Mouse (Mus musculus) E14TG2a.4 (cell line): ENCODE results near the gene Maml3.

Experiments used
- H3K27me3 ChIP-seq: 2 replicates; pipeline ENCODE4 v1.6.1; 2014; ENCODE audit warnings: low read length, control low read depth; ENCODE audit not compliant: insufficient read depth
- H3K36me3 ChIP-seq: 2 replicates; pipeline ENCODE4 v1.6.1; 2014; ENCODE audit warnings: low read length, control low read depth; ENCODE audit not compliant: insufficient read depth
- H3K4me1 ChIP-seq: replicated peaks from 2 replicates; pipeline ENCODE4 v1.6.1; 2014; ENCODE audit warnings: low read depth, low read length, control low read depth
- H3K4me3 ChIP-seq: replicated peaks from 2 replicates; pipeline ENCODE4 v1.5.1; 2014; ENCODE audit warnings: mild to moderate bottlenecking, low read length
- H3K9me3 ChIP-seq: 2 replicates; pipeline ENCODE4 v1.6.1; 2014; ENCODE audit warnings: low read length, control low read depth
- CTCF ChIP-seq: conservative IDR thresholded peaks from 2 replicates; pipeline ENCODE4 v1.5.1; 2014; ENCODE audit warnings: low read length
- NANOG ChIP-seq: IDR thresholded peaks from 2 replicates; pipeline ENCODE4 v1.6.1; 2014; ENCODE audit warnings: borderline replicate concordance, low read length, mixed read lengths
- POU5F1 ChIP-seq: IDR thresholded peaks from 2 replicates; pipeline ENCODE4 v1.6.1; 2014; ENCODE audit warnings: low read length, borderline replicate concordance

Maml3 gene

DNA sequence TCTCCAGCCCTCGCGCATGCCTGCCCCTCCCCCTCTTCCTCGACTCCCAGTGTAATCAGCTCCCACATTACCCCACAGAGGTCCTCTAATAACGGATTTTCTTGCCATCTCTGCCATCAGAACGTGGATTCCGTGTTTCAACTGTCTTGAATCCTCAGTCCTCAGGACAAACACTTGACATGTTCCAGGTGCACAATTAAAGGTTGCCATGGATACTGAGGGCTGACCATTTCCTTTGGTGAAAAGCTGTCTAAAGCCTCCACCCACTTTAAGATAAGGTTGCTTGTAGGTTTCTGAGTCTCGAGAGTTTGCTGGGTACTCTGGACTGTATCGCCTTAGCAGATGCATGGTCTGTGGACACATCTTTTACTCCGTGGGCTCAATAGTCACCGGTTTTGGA, 458.6 kb downstream of the Maml3 start:
- H3K4me3 ChIP-seq = no peak overlapping the region
- H3K36me3 ChIP-seq = no peaks in the 10 kb centered on the region
- peaks cover 8% of the 10 kb centered on the region; the same call in 1 of the 2 replicates for H3K9me3 ChIP-seq
- peaks cover 17% of the 10 kb centered on the region for H3K4me1 ChIP-seq
- peaks cover 6% of the 10 kb centered on the region; the same call in 1 of the 2 replicates for H3K27me3 ChIP-seq
- no peak for TF ChIP-seq NANOG
- TF ChIP-seq POU5F1 = no peak
- no peak for TF ChIP-seq CTCF

DNA sequence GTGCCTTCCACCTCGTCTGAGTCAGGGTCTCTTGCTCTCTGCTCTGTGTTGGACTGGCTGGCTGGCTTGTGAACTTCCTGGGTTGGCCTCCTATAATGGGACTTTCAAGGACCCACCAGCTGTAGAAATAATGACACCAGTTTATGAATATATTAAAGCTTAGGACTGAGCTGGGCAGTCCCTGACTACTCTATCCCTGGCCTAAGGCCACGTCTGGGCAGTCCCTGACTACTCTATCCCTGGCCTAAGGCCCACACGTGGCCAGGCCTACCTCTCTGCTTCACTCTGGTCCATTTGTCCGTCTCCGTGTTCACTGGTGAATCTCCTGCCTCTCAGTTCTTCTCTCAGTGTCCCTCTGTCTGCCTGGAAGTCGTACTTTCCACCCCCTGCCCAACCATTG, 459.4 kb downstream of the Maml3 start:
- Histone ChIP-seq H3K36me3 (no peaks in the 10 kb centered on the region), H3K27me3 (no peaks in the 10 kb centered on the region), H3K9me3 (peaks cover 8% of the 10 kb centered on the region; the same call in 1 of the 2 replicates), H3K4me1 (peaks cover 17% of the 10 kb centered on the region), H3K4me3 (no peak overlapping the region)
- TF ChIP-seq CTCF = no peak
- TF ChIP-seq NANOG = no peak

DNA sequence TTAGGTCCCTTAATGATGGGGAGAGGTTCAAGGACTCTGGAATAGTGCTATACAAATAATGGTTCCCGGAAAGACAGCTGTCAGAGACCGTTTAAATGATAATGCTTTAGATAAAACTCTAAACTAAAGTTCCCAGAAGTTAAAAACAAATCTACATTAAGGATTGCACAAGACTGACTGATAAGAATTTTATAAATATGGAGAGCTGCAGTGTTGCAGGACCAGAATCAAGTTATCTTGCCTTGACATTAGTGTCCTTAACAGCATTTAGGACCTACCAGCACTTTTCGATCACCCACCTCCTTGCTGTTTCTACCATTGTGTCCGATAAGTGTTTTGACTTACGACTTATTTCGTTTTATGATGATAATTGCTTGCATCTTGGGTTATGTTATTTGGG, 466.6 kb downstream of the Maml3 start:
- H3K4me1 ChIP-seq = peaks cover 4% of the 10 kb centered on the region
- peaks cover 7% of the 10 kb centered on the region for H3K9me3 ChIP-seq
- TF ChIP-seq CTCF (no peak), POU5F1 (no peak), NANOG (no peak)
- H3K4me3 ChIP-seq = no peak overlapping the region
- no peaks in the 10 kb centered on the region for H3K36me3 ChIP-seq
- peaks cover 5% of the 10 kb centered on the region; the same call in 1 of the 2 replicates for H3K27me3 ChIP-seq

DNA sequence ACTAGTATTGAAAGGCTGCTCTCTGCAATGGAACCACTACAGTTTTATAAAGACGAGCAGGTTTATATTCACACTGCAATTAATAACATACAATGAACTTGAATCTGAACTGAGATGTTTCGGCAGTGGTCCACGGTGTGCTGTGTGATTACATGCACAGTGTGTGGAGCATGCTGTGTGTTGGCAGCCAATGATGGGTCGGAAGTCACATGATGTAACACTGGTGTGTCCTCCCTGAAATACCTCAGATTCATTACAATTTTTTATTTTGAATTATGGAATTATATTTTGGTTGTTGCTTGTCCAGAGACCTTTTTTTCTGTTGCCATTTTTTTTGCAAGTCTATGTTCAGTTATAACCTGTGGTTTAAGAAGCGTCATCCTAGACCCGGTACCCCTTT, 467.6 kb downstream of the Maml3 start:
- Histone ChIP-seq H3K4me3 (no peak overlapping the region), H3K9me3 (peaks cover 10% of the 10 kb centered on the region), H3K27me3 (peaks cover 5% of the 10 kb centered on the region; the same call in 1 of the 2 replicates), H3K4me1 (peaks cover 4% of the 10 kb centered on the region), H3K36me3 (no peaks in the 10 kb centered on the region)
- TF ChIP-seq POU5F1 (no peak), NANOG (no peak), CTCF (no peak)

DNA sequence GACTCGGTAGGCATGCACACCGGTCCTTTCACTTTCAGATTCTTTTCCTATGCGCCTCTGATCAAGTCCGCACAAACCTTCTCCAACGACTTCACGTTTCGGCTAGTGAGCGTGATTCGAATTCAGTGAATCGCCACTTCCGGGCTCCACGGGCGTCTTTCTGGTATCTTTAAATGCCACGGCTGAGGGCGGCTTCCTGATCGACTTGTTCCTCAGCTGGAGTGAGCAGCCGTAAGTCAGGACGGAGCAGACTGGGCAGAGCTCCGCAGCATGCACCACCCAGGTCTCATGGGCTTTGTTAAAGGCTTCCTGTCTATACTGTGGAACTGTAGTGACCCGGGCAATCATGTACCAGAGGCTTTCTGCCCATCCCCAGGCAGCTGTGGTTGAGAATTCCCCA, 468.2 kb downstream of the Maml3 start:
- Histone ChIP-seq H3K4me3 (no peak overlapping the region), H3K4me1 (peaks cover 4% of the 10 kb centered on the region), H3K9me3 (peaks cover 10% of the 10 kb centered on the region), H3K27me3 (peaks cover 5% of the 10 kb centered on the region; the same call in 1 of the 2 replicates), H3K36me3 (no peaks in the 10 kb centered on the region)
- TF ChIP-seq NANOG (no peak), POU5F1 (no peak)

DNA sequence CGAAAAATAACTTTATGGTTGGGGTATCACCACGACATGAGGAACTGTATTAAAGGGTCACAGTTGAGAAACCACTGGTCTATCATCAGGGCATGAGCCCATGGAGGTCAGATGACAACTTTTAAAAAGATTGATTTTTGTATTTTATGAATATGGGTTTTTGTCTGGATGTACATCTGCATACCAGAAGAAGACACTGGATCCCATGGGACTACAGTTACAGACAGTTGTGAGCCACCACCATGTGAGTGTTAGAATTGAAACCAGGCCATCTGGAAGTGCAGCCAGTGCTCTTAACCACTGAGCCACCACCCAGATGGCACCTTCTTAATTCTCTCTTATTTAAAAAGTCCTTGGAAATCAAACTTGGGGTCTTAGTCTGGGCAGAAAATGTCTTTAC, 468.9 kb downstream of the Maml3 start:
- Histone ChIP-seq H3K36me3 (no peaks in the 10 kb centered on the region), H3K4me1 (peaks cover 4% of the 10 kb centered on the region), H3K4me3 (no peak overlapping the region), H3K9me3 (peaks cover 18% of the 10 kb centered on the region), H3K27me3 (peaks cover 5% of the 10 kb centered on the region; the same call in 1 of the 2 replicates)
- no peak for TF ChIP-seq CTCF
- TF ChIP-seq POU5F1 = no peak
- TF ChIP-seq NANOG = no peak
